Mouse (Mus musculus): Measurements from ENCODE around the gene Tars2.

The Tars2 gene

GRCm38 (mm10) chr3:95734092-95734702, 25.8 kb downstream of the Tars2 start:
- no peak for DNase-seq (ENCODE audit: low spot score in 2 of 2)

GRCm38 (mm10) chr3:95732744-95733521, 27.1 kb downstream of the Tars2 start:
- no peak for DNase-seq (ENCODE audit: low spot score in 2 of 2)

DNA sequence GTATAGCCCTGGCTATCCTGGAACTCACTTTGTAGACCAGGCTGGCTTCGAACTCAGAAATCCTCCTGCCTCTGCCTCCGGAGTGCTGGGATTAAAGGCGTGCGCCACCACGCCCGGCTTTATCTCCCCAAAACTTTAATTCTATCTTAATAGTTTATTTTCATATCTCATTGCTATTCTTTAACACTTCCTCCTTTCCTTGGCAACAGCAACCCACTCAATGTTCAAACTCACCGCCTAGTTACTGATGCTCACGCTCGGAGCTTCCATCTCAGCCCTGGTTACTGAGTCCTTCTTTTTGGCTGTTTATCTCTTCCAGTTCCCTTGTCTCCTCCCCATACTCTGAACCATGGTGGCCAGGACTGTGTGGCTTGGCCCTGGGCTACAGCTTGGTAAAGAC, 27.7 kb downstream of the Tars2 start:
- DNase-seq (ENCODE audit: low spot score in 2 of 2) = no peak

DNA sequence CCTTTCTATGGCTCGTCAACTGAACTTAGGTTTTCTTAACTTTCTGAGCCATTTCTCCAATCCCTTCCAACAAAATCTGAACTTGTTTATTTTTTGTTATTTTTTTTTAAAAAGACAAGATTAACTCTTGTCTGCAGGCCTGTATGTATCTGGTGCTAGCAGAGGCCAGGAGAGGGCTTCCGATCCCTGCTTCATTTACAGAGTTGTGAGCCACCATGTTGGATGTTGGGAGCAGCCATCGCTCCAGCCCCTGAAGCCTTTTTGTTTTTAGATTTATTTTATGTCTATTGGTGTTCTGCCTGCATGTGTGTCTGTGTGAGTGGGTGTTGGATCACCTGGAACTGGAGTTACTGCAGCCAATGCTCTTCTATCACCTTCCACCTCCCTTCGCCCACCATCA, 28.2 kb downstream of the Tars2 start:
- DNase-seq (ENCODE audit: low spot score in 2 of 2) = no peak

DNA sequence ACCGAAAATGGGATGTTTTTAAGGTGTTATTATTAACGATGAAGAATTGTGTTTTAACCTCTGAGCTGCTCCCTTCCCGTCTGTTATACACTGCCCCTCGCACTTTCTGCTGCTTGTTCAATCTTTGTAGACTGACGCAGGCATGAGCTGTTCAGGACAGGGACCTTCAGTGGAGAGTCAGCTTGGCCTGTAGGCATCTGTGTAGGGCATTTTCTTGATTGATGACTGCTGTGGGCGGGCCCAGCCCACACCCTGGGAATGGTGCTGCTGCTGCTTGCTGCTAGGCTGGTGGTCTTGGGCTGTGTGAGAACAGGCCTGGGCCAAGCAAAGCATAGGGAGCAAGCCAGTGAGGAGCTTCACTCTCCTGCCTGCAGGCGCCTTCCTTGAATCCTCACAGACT, 29.6 kb downstream of the Tars2 start:
- no peak for DNase-seq (ENCODE audit: low spot score in 2 of 2)

- DNase-seq (ENCODE audit: low spot score in 2 of 2) = no peak
Measured at GRCm38 (mm10) chr3:95728906-95729305, 31.1 kb downstream of the Tars2 start.

GRCm38 (mm10) chr3:95726696-95727358, 33.2 kb downstream of the Tars2 start:
- DNase-seq (ENCODE audit: low spot score in 2 of 2) = no peak

GRCm38 (mm10) chr3:95725863-95726262, 34.1 kb downstream of the Tars2 start:
- DNase-seq (ENCODE audit: low spot score in 2 of 2) = no peak

- DNase-seq (ENCODE audit: low spot score in 2 of 2) = no peak
Measured at GRCm38 (mm10) chr3:95722386-95722785, 37.6 kb downstream of the Tars2 start.

- DNase-seq (ENCODE audit: low spot score in 2 of 2) = no peak
Measured at GRCm38 (mm10) chr3:95718153-95718552, 41.9 kb downstream of the Tars2 start.

- no peak for DNase-seq (ENCODE audit: low spot score in 2 of 2)
Measured at GRCm38 (mm10) chr3:95716075-95716474, 43.9 kb downstream of the Tars2 start.

DNA sequence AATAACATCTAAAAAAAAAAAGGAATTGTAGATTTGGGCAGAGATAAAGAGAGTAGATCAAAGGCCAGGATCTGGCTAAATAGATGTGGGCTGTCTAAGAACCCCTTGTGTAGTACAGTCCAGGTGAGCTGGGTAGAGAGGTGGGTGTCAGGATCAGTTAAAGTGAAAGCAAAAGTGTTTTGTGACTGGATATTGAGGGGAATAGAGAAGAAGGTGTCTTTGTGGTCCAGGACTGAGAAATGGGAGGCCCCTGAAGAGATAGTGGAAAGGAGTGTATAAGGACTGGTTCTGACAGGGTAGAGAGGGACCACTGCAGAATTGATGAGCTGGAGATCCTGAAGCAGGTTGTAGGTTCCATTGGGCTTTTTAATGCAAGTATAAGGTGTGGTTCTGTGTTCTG, 50.0 kb downstream of the Tars2 start:
- DNase-seq (ENCODE audit: low spot score in 2 of 2) = no peak

DNA sequence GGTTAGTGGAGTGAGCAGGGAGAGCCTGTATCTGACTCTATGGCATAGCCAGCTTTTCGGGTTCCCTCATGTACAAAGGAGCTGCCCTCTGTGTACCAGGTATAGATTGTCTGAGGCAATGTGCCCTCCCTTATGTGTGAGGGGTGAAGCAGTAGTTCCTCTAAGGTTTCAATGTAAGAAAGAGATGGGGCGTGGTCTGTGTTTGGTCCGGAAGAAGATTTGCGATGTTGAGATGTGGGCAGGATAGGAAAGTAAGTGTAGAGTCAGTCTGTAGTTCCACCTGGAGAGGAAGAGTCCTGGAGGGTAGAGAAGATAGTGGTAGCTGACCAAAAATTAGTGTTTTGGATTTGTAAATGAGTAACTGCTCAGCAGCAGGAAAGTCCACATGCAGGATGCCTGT, 51.0 kb downstream of the Tars2 start:
- DNase-seq (ENCODE audit: low spot score in 2 of 2) = no peak

GRCm38 (mm10) chr3:95707497-95707896, 52.5 kb downstream of the Tars2 start:
- no peak for DNase-seq (ENCODE audit: low spot score in 2 of 2)

DNA sequence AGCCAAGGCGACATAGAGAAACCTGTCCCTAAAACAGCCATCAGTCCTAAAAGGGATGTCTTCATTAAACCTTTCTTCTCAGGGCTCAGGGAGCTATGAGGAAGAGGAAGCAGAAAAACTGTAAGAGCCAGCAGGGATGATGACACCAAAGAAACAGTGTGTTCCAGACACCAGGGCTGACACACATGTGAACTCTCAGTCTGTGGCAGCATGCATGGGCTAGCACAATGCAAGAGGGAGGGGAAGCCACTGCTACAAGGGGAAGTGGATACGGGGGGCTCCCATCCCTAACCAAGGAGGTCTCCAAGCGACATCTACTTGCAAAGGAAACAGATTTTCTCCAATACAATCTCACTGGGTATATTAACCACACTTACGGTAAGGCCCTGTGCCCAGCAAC, 53.7 kb downstream of the Tars2 start:
- no peak for DNase-seq (ENCODE audit: low spot score in 2 of 2)

DNA sequence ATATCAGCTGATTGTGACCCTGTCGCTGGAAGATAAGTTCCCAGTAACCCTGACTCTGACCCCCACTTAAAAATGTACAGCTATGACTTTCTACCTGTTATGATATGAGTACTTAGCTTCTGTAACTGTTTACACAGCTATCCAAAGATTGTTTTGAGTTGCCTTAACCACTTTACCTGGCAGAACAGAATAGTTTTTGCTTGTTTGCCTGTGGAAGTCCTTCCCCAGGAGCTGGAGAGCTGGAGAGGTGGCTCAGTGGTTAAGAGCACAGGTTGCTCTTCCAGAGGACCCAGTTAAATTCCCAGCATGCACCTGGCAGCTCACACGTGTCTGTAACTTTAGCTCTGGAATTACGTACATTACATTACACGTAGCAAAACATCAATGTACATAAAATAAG, 55.4 kb downstream of the Tars2 start:
- no peak for DNase-seq (ENCODE audit: low spot score in 2 of 2)

GRCm38 (mm10) chr3:95703276-95703675, 56.7 kb downstream of the Tars2 start:
- DNase-seq (ENCODE audit: low spot score in 2 of 2) = no peak

DNA sequence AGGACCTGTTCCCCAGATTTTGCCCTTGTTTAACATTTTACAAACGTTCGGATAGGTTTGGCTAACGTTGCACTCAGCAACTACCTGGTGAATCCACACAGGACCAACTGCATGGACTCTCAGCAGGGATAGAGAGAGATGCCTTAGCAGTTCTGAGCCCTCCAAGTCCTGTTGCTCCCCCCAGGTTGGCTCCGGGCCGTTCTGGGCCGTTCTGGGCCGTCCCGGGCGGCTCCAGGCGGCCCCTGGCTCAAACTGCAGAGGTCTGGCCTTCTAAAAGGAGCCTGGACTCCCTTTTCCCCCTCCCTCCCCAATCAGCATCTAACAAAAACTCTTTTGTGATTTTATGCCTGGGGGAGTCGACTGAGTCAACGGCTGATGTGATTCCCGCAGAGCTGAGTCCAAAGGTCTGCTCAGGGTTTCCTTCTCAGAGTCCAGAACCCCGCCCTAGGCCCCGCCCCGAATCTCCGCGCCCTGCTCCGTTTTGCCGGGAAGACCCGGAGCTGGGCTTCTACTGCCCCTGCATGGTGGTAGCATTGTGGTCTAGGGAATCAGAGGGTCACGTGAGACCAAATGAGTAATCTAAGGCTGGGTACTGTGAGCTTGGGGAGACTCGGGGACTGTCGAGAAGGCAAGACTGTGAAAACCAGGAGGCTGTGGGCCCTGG, 58.0 kb downstream of the Tars2 start:
- no peak for DNase-seq (ENCODE audit: low spot score in 2 of 2)

DNA sequence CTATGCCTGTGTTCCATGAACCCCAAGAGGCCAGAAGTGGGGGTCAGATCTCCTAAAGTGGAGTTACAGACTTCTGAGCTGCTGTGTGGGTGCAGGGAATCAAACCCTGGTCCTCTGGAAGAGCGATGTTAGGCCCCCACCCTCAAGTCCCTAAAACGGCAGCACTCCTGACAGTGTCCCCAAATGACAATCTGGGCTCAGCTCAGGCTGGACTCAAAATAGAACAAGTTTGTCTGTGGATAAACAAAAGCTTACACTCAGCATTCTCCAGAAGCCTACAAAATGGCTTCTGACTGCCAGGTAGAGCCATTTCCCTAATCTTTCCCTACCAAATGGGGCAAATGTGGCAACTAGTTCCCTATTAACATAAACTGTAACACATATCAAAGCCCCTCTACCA, 58.9 kb downstream of the Tars2 start:
- no peak for DNase-seq (ENCODE audit: low spot score in 2 of 2)

DNA sequence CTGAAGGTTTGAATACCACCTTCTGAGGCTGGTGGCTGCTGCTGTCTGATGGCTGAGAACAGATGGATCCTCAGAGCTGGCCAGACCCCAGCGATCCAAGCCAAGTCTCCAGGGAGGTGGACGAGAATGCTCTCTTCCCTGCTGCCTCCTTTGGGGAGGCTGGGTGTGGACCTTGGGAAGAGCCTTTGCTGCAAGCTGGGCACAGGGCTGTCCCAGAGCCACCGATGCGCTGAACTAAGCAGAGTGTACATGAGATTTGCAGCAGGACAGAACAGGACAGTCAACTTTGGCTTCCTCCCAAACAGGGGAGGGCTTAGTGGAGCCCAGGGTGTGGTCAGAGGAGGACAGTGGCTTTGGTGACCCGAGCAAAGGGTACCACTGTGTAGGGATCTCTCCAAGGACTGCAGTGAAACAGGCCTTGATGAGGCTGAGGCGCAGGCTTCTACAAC, 59.7 kb downstream of the Tars2 start:
- DNase-seq (ENCODE audit: low spot score in 2 of 2) = no peak

DNA sequence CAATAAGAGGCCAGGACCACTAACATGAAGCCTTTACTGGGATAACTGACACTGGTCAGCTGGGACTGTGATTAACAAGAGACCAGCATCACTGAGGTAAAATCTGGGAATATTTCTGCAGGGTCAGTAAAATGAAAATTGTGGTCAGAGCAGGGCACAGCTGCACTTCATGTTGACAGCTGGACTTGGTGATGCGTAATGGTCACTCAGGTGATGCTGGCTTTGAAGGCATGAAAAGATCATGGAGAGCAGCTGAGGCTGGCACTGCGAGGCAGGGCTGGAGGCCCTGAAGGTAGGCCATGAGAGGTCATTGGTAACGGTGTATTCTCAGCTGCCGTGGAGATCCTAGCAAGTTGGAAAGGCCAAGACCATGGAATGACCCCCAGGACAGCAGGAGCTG, 61.7 kb downstream of the Tars2 start:
- no peak for DNase-seq (ENCODE audit: low spot score in 2 of 2)

- DNase-seq (ENCODE audit: low spot score in 2 of 2) = no peak
Measured at GRCm38 (mm10) chr3:95696360-95696759, 63.6 kb downstream of the Tars2 start.

All from spleen, postnatal 14 days (tissue).